Mouse (Mus musculus): ENCODE measurements around the gene Abcc3.

DNA sequence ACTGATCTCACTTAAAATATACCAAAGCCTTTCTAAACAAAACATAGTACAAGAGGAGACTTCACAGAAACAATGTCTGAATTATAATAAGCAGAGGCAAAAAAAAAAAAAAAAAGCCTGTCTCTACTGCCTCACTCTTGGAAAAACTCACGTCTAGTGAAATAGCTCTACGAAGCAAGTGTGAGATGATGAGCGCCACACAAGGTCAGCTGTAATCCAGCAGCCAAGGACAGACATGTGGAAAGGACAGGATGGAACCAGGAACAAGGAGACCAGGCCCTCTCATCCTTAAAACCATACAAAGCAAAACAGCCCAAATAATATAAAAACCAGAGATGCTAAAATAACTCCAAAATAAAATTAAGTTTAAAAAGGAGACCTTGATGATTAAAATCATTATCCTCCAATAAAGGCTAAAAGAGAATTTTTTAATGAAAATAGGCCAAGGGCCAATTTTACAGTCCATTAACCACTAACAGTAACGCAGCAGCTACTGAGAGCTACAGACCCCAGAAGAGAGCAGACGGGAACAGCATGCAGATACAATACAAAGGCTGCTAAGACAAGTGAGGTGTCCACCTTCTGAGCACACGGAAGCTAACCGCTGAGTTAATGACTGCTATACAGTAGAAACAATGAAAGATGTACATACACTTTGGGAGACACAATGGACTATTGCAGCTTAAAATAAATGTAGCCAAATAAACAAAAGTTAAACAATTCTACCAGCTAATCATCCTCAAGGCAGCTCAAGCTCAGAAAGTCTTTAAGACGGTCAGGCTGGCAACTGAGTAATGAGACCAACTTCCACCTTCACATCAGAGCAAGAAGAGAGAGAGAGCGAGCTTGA is 97.6 kb downstream of the Abcc3 start:
- TF ChIP-seq CTCF (conservative IDR thresholded peaks at IDR 0.05; ENCODE audit: insufficient read depth, insufficient read length, low read depth, low read length) = no peak
- TF ChIP-seq POLR2A (IDR thresholded peaks at IDR 0.05; ENCODE audit: low read depth, low read length) = no peak

All from kidney, adult 2 months (tissue).